ENCODE assay signal across 7 mouse cellular contexts in genomic region chr1:180483399-180484291, GRCm38 (mm10). TPM values are rescaled to one million over a fixed set of nuclear protein-coding genes. Genes with fewer than 3 reads are reported as not detected.
DNase-seq lines count a peak whose midpoint lies in the region; ATAC-seq and TF ChIP-seq lines count a peak whose summit lies in the region.

TSS of gene Stum (minus strand) at chr1:180483504.

- H3K4me1 ChIP-seq in limb, embryonic 10.5 days: peaks cover 33% of the 10 kb centered on the region
- peaks cover 22% of the 10 kb centered on the region for H3K4me1 ChIP-seq in midbrain, embryonic 13.5 days (replicated peaks)
- peaks cover 4% of the 10 kb centered on the region for H3K4me1 ChIP-seq in spleen, adult 2 months (ENCODE audit: control insufficient read depth, insufficient read depth, insufficient read length)

- H3K27me3 ChIP-seq in limb, embryonic 10.5 days (ENCODE audit: low read depth, poor library complexity, severe bottlenecking): peaks cover 63% of the 10 kb centered on the region
- peaks cover 56% of the 10 kb centered on the region for H3K27me3 ChIP-seq in midbrain, embryonic 13.5 days
- H3K27me3 ChIP-seq in spleen, adult 2 months (ENCODE audit: control insufficient read depth, insufficient read depth, low read length): peaks cover 7% of the 10 kb centered on the region

- peak; percentile 74 for ATAC-seq in midbrain, embryonic 13.5 days

- peak within 1 kb of the TSS; percentile 63 for H3K9ac ChIP-seq in midbrain, embryonic 13.5 days (replicated peaks)

- H3K4me2 ChIP-seq in midbrain, embryonic 13.5 days (replicated peaks): peak within 1 kb of the TSS; percentile 79

- no peaks in the 10 kb centered on the region for H3K36me3 ChIP-seq in limb, embryonic 10.5 days
- no peaks in the 10 kb centered on the region for H3K36me3 ChIP-seq in midbrain, embryonic 13.5 days
- H3K36me3 ChIP-seq in spleen, adult 2 months (ENCODE audit: control insufficient read depth, insufficient read depth, low read length): no peaks in the 10 kb centered on the region

- H3K27ac ChIP-seq in limb, embryonic 10.5 days: peak within 1 kb of the TSS; percentile 37; the same call in 1 of the 2 replicates
- no peak within 1 kb of the TSS for H3K27ac ChIP-seq in midbrain, embryonic 13.5 days
- H3K27ac ChIP-seq in spleen, adult 2 months (ENCODE audit: insufficient read depth, low read length): no peak within 1 kb of the TSS

- H3K9me3 ChIP-seq in limb, embryonic 10.5 days (replicated peaks): no peaks in the 10 kb centered on the region
- no peaks in the 10 kb centered on the region for H3K9me3 ChIP-seq in midbrain, embryonic 13.5 days

- WGBS in limb, embryonic 10.5 days: 5% methylated on average over 34 of the region's 40 CpGs
- WGBS in midbrain, embryonic 13.5 days: 3% methylated on average over 40 of the region's 40 CpGs
- WGBS in spleen, adult 2 months: 4% methylated on average over 40 of the region's 40 CpGs

- peak within 1 kb of the TSS; percentile 58 for H3K4me3 ChIP-seq in limb, embryonic 10.5 days
- peak within 1 kb of the TSS; percentile 48 for H3K4me3 ChIP-seq in midbrain, embryonic 13.5 days (replicated peaks)
- peak within 1 kb of the TSS; percentile 23; the same call in 1 of the 2 replicates for H3K4me3 ChIP-seq in spleen, adult 2 months (ENCODE audit: extremely low read depth, insufficient read depth, insufficient read length)

- TF ChIP-seq POLR2A in spleen, adult 2 months (IDR thresholded peaks at IDR 0.05; ENCODE audit: low read depth, low read length): no peak

- peak; percentile 69; the same call in 1 of the 2 replicates for TF ChIP-seq CTCF in spleen, adult 2 months (IDR thresholded peaks at IDR 0.05; ENCODE audit: extremely low read depth, insufficient read depth, insufficient read length, insufficient replicate concordance)

- peak; percentile 84 for DNase-seq in adrenal gland, postnatal 10 days
- peak; percentile 61 for DNase-seq in embryo, embryonic 11.5 days (ENCODE audit: low read depth, low spot score)
- peak; percentile 95 for DNase-seq in heart, adult 11 months
- peak; percentile 68 for DNase-seq in kidney, adult 11 months
- peak; percentile 87 for DNase-seq in limb, embryonic 10.5 days (ENCODE audit: low spot score)
- peak; percentile 67 to 78 for DNase-seq in spleen, adult 2 months (ENCODE audit: low read depth in 1 of 2, low spot score in 2 of 2)

RNA-seq across cellular contexts. Expression of gene Stum, which starts in this region (rescaled TPM):
- 1 to 10 TPM; 1.1 to 1.5 TPM for total RNA-seq in adrenal gland, postnatal 10 days (2021)
- polyA plus RNA-seq in limb, embryonic 10.5 days (2016; fragmentation: Nextera tagmentation; extraction: Ambion mirVana): 0.39 and 0.60 TPM in 2 replicates
- 1.6 and 1.7 TPM in 2 replicates for polyA plus RNA-seq in midbrain, embryonic 13.5 days (2015; fragmentation: Nextera tagmentation; extraction: Ambion mirVana)
- 4.5 and 10.9 TPM in 2 replicates for polyA plus RNA-seq in spleen, adult 2 months (2012; rRNA removed)

Comparison
In these comparisons a context has a peak if more than half of its experiments do, and no peak if none do; other contexts are left out.
1. Peak in DNase-seq, H3K4me3 ChIP-seq and H3K27ac ChIP-seq in limb, embryonic 10.5 days; RNA of the gene not detected or under 1 TPM.